Mouse (Mus musculus): ENCODE data around the gene Fastkd1. TPM values are rescaled to one million over a fixed set of nuclear protein-coding genes. Genes with fewer than 3 reads are reported as not detected.

Gene Fastkd1
- polyA plus RNA-seq (2012; rRNA removed) = 5.2 and 6.6 TPM in 2 replicates

DNA sequence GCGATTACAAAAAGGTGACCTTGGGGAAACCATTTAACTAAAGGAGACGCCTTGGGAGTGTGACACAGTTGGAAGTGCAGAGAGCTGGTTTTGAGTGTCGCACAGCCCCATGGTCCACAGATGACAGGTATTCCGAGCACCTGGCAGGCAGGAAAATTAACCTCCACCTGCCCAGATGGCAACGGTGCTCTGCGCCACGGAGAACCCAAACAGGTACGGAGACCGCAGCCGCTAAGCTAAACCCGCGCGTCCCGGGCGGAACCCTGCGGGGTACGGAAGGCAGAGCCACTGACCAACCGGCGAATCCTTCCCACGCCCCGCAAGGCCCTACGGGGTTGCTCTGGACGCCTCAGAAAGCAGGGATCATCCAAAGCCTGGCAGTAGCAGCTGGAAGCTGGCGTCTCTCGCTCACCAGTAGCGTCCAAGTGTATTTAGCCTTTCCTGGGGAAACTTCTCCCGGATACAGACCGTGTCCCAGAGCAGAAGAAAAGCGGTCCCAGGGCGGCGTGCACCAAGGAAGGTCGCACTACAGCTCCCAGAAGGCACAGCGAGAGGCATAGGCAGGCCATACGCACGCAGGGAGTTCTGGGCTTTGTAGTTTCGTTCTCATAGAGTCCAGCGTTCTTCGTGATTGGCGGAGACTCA is at the start of gene Fastkd1:
Gene Fastkd1 (minus strand): TSS at position 536 of the 645 bp plus-strand sequence.

DNA sequence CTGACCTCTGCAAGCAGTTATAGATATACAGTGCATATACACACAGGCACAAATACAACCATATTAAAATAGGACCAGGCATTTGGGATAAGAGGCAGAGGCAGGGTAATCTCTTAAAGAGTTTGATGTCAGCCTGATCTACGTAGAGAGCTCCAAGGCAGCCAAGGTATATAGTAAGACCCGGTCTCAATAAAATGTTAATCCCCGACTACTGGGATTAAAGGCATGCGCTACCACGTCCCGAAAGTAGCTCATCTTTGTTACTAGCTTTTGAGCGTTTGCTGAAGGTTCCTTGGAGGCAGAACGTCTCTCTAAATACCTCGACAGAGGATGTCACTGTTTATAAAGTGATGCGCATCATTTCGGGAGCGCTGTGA is 8.9 kb upstream of the Fastkd1 start, which contains the start of gene Ppig:
Gene Ppig (plus strand): TSS at position 273 of the 377 bp plus-strand sequence.

GRCm38 (mm10) chr2:69669853-69670252 is 43.5 kb downstream of the Fastkd1 start, which contains the start of gene Klhl41:
Gene Klhl41, plus strand, starts transcription at chr2:69670120.

GRCm38 (mm10) chr2:69646726-69647490 is 66.4 kb downstream of the Fastkd1 start, which contains the start of gene Bbs5:
Gene Bbs5, plus strand, starts transcription at chr2:69647171.

Other genes starting within 250 kb of the Fastkd1 start
- 0.05 and 0.06 TPM in 2 replicates for gene Lrp2, start 127.5 kb downstream of the Fastkd1 start, polyA plus RNA-seq (2012; rRNA removed)
- 0.80 and 0.82 TPM in 2 replicates for gene Bbs5, start 66.3 kb downstream of the Fastkd1 start, polyA plus RNA-seq (2012; rRNA removed)
- gene Klhl41, start 43.4 kb downstream of the Fastkd1 start, polyA plus RNA-seq (2012; rRNA removed) = not detected in 2 replicates
- gene Ppig, start 9.0 kb upstream of the Fastkd1 start, polyA plus RNA-seq (2012; rRNA removed) = 0.80 and 0.84 TPM in 2 replicates
- 0.09 and 0.13 TPM in 2 replicates for gene Ccdc173, start 76.1 kb upstream of the Fastkd1 start, polyA plus RNA-seq (2012; rRNA removed)
- 91.9 and 92.0 TPM in 2 replicates for gene Phospho2, start 76.1 kb upstream of the Fastkd1 start, polyA plus RNA-seq (2012; rRNA removed)
- gene Klhl23, start 108.4 kb upstream of the Fastkd1 start, polyA plus RNA-seq (2012; rRNA removed) = 3.9 and 5.0 TPM in 2 replicates
- 0.64 and 0.72 TPM in 2 replicates for gene Ssb, start 148.0 kb upstream of the Fastkd1 start, polyA plus RNA-seq (2012; rRNA removed)
- 6.2 and 9.6 TPM in 2 replicates for gene Mettl5, start 172.1 kb upstream of the Fastkd1 start, polyA plus RNA-seq (2012; rRNA removed)
- gene Ubr3, start 183.7 kb upstream of the Fastkd1 start, polyA plus RNA-seq (2012; rRNA removed) = 8.5 and 10.4 TPM in 2 replicates